Mouse (Mus musculus): ENCODE data around the gene Enox1. TPM values are rescaled to one million over a fixed set of nuclear protein-coding genes. Genes with fewer than 3 reads are reported as not detected.
A peak's percentile ranks its signal among the peaks of the same experiment; 100 is the strongest.

Enox1 gene
- polyA plus RNA-seq, 1 experiment from 2014 or later = 2.4 TPM

DNA sequence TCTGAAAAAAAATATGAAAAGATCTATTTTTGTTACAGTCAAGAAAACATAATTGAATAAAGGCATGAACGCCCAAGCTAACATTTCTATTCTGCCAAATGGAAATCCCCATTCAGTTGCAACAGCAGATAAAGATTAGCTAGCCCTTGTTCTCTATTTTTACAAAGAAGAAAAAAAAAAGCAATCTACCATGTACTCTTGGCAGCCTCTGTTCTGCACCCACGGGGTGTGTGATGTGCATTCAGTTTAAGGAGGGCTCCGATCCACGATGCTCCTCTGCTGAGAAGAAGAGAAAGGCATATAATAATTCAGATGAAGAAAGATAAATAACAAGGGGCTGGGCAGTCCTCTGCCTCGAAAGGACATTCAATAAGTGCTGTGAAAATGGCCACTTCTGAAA, 403.2 kb downstream of the Enox1 start:
- Histone ChIP-seq H3K9me3 (ENCODE audit: control insufficient read depth, low read length) (no peaks in the 10 kb centered on the region), H3K4me3 (ENCODE audit: low read length) (no peak overlapping the region), H3K4me2 (ENCODE audit: low read depth, low read length) (no peak overlapping the region), H3K27me3 (ENCODE audit: control insufficient read depth, insufficient read depth, low read depth, low read length) (no peaks in the 10 kb centered on the region), H3K36me3 (ENCODE audit: control insufficient read depth, insufficient read depth, low read length) (no peaks in the 10 kb centered on the region), H3K4me1 (replicated peaks; ENCODE audit: control insufficient read depth, insufficient read depth, low read length) (no peaks in the 10 kb centered on the region), H3K27ac (ENCODE audit: low read length) (no peak overlapping the region), H3K9ac (ENCODE audit: low read length) (no peak overlapping the region)
- 69% methylated on average over 5 of the region's 5 CpGs for WGBS
- no peak for ATAC-seq (ENCODE audit: low read depth)

DNA sequence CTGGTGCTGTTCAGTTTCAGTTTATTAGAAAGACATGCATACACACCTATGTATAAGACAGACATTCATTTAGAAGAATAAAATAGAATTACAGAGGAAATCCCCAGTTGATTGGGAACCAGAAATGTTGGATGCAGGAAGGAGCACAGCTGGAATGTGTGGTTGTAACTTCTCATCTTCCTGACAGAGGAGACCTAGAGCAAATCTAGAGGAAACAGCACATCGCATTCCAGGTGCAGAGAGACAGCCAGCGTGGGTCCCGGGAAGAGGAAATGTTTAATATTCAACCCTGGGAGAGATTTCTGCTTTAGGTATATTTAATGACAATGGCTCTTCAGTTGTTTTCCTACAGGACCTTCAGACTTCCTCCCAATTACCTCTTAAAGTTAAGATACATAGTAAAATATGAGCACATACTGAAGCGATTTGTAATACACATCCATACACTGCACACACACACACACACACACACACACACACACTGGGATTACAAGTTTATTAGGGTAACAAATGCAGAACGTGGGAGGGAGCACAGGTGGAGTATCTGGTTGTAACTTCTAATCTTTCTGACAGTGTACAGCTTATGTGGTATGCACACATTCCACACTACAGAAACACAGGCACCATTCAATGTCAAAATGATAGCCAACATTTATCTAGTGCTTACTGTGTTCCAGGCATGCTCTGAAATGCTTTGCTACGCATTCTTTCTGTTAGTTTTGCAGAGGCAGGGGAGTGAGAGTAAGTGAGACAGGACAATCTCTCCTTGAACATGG, 405.4 kb downstream of the Enox1 start:
- no peak for ATAC-seq (ENCODE audit: low read depth)
- H3K4me3 ChIP-seq (ENCODE audit: low read length) = no peak overlapping the region
- no peaks in the 10 kb centered on the region for H3K9me3 ChIP-seq (ENCODE audit: control insufficient read depth, low read length)
- no peaks in the 10 kb centered on the region for H3K36me3 ChIP-seq (ENCODE audit: control insufficient read depth, insufficient read depth, low read length)
- no peaks in the 10 kb centered on the region for H3K27me3 ChIP-seq (ENCODE audit: control insufficient read depth, insufficient read depth, low read depth, low read length)
- H3K9ac ChIP-seq (ENCODE audit: low read length) = no peak overlapping the region
- no peak overlapping the region for H3K27ac ChIP-seq (ENCODE audit: low read length)
- no peak overlapping the region for H3K4me2 ChIP-seq (ENCODE audit: low read depth, low read length)
- WGBS = 41% methylated on average over 6 of the region's 6 CpGs
- no peaks in the 10 kb centered on the region for H3K4me1 ChIP-seq (replicated peaks; ENCODE audit: control insufficient read depth, insufficient read depth, low read length)

DNA sequence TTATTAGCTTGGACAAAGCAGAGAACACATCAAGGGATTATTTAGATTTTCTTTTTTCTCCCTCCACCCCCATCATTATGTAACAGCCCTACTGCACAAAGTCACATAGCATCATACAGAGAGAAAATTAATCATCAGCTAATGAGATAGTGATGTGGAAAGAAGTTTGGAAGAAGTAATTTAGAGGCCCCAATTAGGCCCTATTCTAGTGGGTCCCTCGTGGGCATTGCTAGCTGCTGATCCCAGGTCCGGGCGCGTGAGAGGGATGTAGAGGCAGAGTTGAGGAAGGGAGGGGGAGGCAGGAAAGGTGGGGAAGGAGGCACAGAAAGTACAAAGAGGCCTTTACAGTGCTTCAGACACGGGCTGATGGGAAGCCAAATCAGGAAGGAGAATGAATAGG, 407.4 kb downstream of the Enox1 start:
- H3K9me3 ChIP-seq (ENCODE audit: control insufficient read depth, low read length) = no peaks in the 10 kb centered on the region
- H3K4me3 ChIP-seq (ENCODE audit: low read length) = no peak overlapping the region
- H3K9ac ChIP-seq (ENCODE audit: low read length) = no peak overlapping the region
- no peaks in the 10 kb centered on the region for H3K27me3 ChIP-seq (ENCODE audit: control insufficient read depth, insufficient read depth, low read depth, low read length)
- H3K27ac ChIP-seq (ENCODE audit: low read length) = no peak overlapping the region
- H3K4me2 ChIP-seq (ENCODE audit: low read depth, low read length) = no peak overlapping the region
- WGBS = 81% methylated on average over 5 of the region's 5 CpGs
- H3K4me1 ChIP-seq (replicated peaks; ENCODE audit: control insufficient read depth, insufficient read depth, low read length) = no peaks in the 10 kb centered on the region
- H3K36me3 ChIP-seq (ENCODE audit: control insufficient read depth, insufficient read depth, low read length) = no peaks in the 10 kb centered on the region
- ATAC-seq (ENCODE audit: low read depth) = no peak

DNA sequence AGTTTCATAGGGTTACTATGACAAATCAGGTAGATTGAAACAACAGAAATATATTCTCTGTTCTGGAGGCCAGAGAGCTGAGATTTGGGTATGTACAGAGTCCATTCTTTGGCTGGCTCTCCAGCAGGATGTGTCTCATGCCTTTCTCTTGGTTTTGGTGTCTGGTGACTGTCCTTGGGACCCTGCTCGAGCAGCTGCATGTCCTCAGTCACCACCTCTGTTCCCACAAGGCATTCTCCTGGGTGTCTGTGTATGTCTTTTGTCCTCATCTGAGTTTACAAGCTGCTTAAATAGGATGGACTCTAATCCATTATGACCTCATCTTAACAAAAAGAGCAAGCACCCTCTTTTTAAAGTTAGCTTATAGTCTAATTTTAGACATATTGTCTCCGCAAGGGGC, 410.6 kb downstream of the Enox1 start:
- no peaks in the 10 kb centered on the region for H3K27me3 ChIP-seq (ENCODE audit: control insufficient read depth, insufficient read depth, low read depth, low read length)
- H3K9me3 ChIP-seq (ENCODE audit: control insufficient read depth, low read length) = no peaks in the 10 kb centered on the region
- H3K4me3 ChIP-seq (ENCODE audit: low read length) = no peak overlapping the region
- H3K4me2 ChIP-seq (ENCODE audit: low read depth, low read length) = no peak overlapping the region
- no peak overlapping the region for H3K9ac ChIP-seq (ENCODE audit: low read length)
- H3K36me3 ChIP-seq (ENCODE audit: control insufficient read depth, insufficient read depth, low read length) = no peaks in the 10 kb centered on the region
- H3K4me1 ChIP-seq (replicated peaks; ENCODE audit: control insufficient read depth, insufficient read depth, low read length) = no peaks in the 10 kb centered on the region
- 58% methylated on average over 2 of the region's 2 CpGs for WGBS
- no peak for ATAC-seq (ENCODE audit: low read depth)
- no peak overlapping the region for H3K27ac ChIP-seq (ENCODE audit: low read length)

DNA sequence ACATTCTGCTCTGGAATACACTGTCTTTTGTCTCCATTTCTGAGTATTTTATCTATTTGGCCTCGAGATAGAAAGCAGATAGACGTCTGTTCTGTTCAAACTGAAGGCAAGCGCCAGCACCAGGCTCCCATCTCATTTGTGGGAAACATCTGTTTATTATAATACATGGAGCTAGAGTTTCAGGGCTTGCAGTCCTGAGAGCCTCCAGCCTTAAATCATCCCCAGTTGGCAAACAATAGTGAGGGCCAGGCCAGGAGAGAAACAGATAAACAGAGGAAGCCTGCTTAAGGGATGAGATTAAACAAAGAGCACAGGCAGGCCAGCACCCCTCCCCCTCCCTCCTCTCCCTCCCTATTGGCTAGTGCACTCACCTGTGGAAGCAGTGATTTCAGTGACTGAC, 417.9 kb downstream of the Enox1 start:
- H3K36me3 ChIP-seq (ENCODE audit: control insufficient read depth, insufficient read depth, low read length) = no peaks in the 10 kb centered on the region
- no peak overlapping the region for H3K9ac ChIP-seq (ENCODE audit: low read length)
- no peaks in the 10 kb centered on the region for H3K27me3 ChIP-seq (ENCODE audit: control insufficient read depth, insufficient read depth, low read depth, low read length)
- WGBS = 24% methylated on average over 3 of the region's 3 CpGs
- no peak overlapping the region for H3K27ac ChIP-seq (ENCODE audit: low read length)
- H3K4me2 ChIP-seq (ENCODE audit: low read depth, low read length) = no peak overlapping the region
- no peaks in the 10 kb centered on the region for H3K4me1 ChIP-seq (replicated peaks; ENCODE audit: control insufficient read depth, insufficient read depth, low read length)
- H3K9me3 ChIP-seq (ENCODE audit: control insufficient read depth, low read length) = no peaks in the 10 kb centered on the region
- peak; percentile 54; the same call in 1 of the 2 replicates for ATAC-seq (ENCODE audit: low read depth)
- H3K4me3 ChIP-seq (ENCODE audit: low read length) = no peak overlapping the region

DNA sequence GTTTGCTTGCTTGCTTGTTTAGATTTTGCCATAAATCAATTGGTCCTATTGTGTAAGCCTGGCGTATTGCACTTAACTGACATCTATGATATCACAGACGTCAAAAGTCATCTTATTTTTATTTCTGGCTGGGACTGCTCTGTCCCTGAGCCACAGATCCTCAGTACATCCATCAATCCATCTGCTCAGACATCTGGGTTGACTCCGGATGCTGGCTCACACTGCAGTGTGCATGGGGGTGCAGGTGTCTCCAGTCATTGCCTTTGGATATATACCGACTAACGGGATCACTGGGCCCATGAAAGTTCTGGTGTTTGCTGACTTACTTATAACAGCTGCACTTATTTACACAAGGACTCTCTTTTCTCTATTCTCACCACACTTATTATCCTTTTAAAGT, 419.8 kb downstream of the Enox1 start:
- Histone ChIP-seq H3K27me3 (ENCODE audit: control insufficient read depth, insufficient read depth, low read depth, low read length) (no peaks in the 10 kb centered on the region), H3K4me3 (ENCODE audit: low read length) (no peak overlapping the region), H3K36me3 (ENCODE audit: control insufficient read depth, insufficient read depth, low read length) (no peaks in the 10 kb centered on the region), H3K27ac (ENCODE audit: low read length) (no peak overlapping the region), H3K9ac (ENCODE audit: low read length) (no peak overlapping the region), H3K4me2 (ENCODE audit: low read depth, low read length) (no peak overlapping the region), H3K9me3 (ENCODE audit: control insufficient read depth, low read length) (no peaks in the 10 kb centered on the region), H3K4me1 (replicated peaks; ENCODE audit: control insufficient read depth, insufficient read depth, low read length) (no peaks in the 10 kb centered on the region)
- 60% methylated on average over 5 of the region's 5 CpGs for WGBS
- ATAC-seq (ENCODE audit: low read depth) = no peak

DNA sequence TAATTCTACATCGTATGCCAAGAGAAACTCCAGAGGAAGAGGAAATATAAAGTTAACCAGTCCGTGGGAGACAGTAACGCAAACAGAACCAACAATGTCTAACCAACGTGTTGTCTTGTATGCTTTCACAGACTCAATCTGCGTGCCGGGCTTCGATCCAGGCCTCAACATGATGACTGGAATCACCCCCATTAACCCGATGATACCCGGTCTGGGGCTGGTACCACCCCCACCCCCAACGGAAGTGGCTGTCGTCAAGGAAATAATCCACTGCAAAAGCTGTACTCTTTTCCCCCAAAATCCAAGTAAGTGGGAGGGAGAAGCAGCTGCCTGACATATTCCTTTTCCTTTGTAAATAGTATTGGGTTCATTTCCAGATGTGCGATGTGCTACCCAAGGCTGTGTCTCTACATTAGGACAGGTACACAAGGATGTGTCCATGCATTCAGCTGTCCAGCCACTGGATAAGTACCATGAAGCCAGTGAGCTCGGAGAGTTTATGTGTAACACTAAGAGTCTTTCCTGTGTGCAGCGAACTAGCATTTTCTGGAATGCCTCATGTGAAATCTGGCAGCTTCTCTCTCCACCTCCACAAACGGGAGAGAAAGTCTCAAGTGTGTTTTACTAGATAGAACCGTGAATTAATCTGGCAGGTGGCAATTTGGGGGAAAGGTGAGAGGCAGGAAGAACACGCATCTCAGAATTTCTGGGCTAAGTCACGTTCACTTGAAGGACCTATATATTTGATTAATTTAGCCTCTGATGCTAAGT, 421.1 kb downstream of the Enox1 start:
- H3K36me3 ChIP-seq (ENCODE audit: control insufficient read depth, insufficient read depth, low read length) = no peaks in the 10 kb centered on the region
- no peaks in the 10 kb centered on the region for H3K9me3 ChIP-seq (ENCODE audit: control insufficient read depth, low read length)
- H3K27ac ChIP-seq (ENCODE audit: low read length) = no peak overlapping the region
- no peaks in the 10 kb centered on the region for H3K27me3 ChIP-seq (ENCODE audit: control insufficient read depth, insufficient read depth, low read depth, low read length)
- ATAC-seq (ENCODE audit: low read depth) = no peak
- no peak overlapping the region for H3K4me3 ChIP-seq (ENCODE audit: low read length)
- no peak overlapping the region for H3K4me2 ChIP-seq (ENCODE audit: low read depth, low read length)
- no peak overlapping the region for H3K9ac ChIP-seq (ENCODE audit: low read length)
- WGBS = 71% methylated on average over 18 of the region's 18 CpGs
- H3K4me1 ChIP-seq (replicated peaks; ENCODE audit: control insufficient read depth, insufficient read depth, low read length) = no peaks in the 10 kb centered on the region

DNA sequence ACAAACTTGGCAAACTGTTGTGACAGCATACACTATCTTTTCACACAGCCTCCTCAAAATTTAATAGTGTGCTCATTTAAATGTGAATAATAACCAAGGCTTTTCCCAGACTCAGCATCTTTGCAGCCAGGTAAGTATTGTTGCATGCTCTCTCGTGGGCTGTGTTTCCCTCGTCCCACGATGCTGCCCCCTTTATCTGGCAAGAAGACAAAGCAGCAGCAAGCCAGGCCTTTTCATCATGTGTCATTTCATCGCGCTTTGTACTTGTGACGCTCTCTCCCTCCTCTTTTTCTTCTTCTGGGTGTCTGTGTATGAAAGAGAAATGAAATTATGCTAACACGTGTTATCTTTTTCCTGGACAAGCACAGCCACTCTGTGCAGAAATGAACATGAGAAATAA, 421.8 kb downstream of the Enox1 start:
- Histone ChIP-seq H3K27ac (ENCODE audit: low read length) (no peak overlapping the region), H3K9me3 (ENCODE audit: control insufficient read depth, low read length) (no peaks in the 10 kb centered on the region), H3K4me3 (ENCODE audit: low read length) (no peak overlapping the region), H3K4me1 (replicated peaks; ENCODE audit: control insufficient read depth, insufficient read depth, low read length) (no peaks in the 10 kb centered on the region), H3K9ac (ENCODE audit: low read length) (no peak overlapping the region), H3K4me2 (ENCODE audit: low read depth, low read length) (no peak overlapping the region), H3K36me3 (ENCODE audit: control insufficient read depth, insufficient read depth, low read length) (no peaks in the 10 kb centered on the region), H3K27me3 (ENCODE audit: control insufficient read depth, insufficient read depth, low read depth, low read length) (no peaks in the 10 kb centered on the region)
- WGBS = 44% methylated on average over 7 of the region's 7 CpGs
- no peak for ATAC-seq (ENCODE audit: low read depth)

DNA sequence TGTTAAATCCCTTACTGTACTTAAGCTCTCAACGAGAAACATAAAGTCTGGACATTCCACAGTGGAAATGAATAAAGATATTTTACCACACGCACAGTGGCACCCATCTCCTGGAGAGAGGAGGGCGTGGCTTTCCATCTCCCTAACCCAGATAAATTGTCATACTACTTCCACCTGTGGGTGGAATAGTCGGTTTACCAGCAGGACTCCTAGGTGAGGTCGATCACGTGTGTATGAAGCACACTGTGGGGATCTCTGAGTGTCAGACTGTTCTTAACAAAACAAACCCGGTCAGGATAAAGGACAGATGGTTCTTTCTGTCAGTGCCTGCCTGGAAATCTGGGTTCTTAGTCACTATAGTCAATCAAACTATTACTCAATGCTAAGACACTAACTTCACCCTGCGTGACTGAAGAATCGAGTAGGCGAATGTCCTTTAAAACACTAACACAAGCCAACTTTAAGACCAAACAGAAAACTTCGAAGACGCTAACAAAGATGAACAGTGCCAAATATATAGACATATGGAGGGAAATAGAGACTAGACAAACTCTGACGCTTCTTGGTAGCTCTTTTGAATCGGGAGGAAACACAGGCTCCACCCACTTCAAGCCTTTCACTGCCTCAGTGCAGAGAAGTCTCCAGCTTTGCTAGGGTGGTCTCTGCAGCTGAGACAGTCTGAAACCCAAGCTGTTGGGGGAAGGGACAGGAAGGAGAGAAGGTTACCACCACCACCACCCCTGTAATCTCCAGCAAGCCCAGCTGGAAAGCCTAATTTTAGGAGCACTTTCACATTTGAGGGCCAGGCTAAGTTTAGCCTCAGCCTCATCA, 423.8 kb downstream of the Enox1 start:
- Histone ChIP-seq H3K4me1 (replicated peaks; ENCODE audit: control insufficient read depth, insufficient read depth, low read length) (no peaks in the 10 kb centered on the region), H3K27ac (ENCODE audit: low read length) (no peak overlapping the region), H3K27me3 (ENCODE audit: control insufficient read depth, insufficient read depth, low read depth, low read length) (no peaks in the 10 kb centered on the region), H3K36me3 (ENCODE audit: control insufficient read depth, insufficient read depth, low read length) (no peaks in the 10 kb centered on the region), H3K4me3 (ENCODE audit: low read length) (no peak overlapping the region), H3K4me2 (ENCODE audit: low read depth, low read length) (no peak overlapping the region), H3K9me3 (ENCODE audit: control insufficient read depth, low read length) (no peaks in the 10 kb centered on the region), H3K9ac (ENCODE audit: low read length) (no peak overlapping the region)
- WGBS = 47% methylated on average over 14 of the region's 14 CpGs
- 0 out of 2 replicates have a peak, but pooled peaks have one; percentile 12 for ATAC-seq (ENCODE audit: low read depth)
